15 mouse cellular contexts compared by ENCODE assay signal in the genomic region with DNA sequence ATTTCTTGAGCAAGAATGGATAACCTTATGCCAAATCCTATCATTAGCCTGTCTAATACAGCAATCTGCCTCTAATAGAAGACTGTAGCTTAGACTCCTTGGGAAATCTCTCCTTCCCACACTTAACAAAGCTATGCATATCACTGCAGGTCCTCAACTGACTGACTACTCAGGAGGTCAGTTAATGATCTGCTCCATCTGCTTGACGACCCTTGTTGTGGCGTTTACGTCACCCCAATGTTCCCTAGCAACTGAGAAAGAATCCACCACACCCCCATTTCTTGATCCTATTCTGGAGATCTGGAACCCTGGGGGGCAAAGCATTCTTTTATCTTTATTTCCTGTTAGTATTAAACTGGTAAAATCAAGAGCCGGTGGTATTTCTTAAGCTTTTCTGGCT.
A peak's percentile ranks its signal among the peaks of the same experiment; 100 is the strongest.
DNase-seq lines count a peak whose midpoint lies in the region; ATAC-seq lines count a peak whose summit lies in the region.
"Had no signal": no experiment of that assay in that cellular context is flagged by ENCODE, and none has a peak within 500 bp of the region (broad histone marks: within the 10 kb centered on the region; RNA-seq: fewer than 3 reads in every experiment).

No protein-coding gene starts in this region.

- no peak for ATAC-seq in CD4-positive, CD25-positive, alpha-beta regulatory T cell, adult 4 months

- intact Hi-C loops in heart, postnatal 10 days (cut with DNase I) = no loop called here

- WGBS in embryonic facial prominence, embryonic 10.5 days = 68% methylated on average over 4 of the region's 4 CpGs

- H3K36me3 ChIP-seq in embryonic facial prominence, embryonic 10.5 days (replicated peaks) = no peaks in the 10 kb centered on the region

- no peak overlapping the region for H3K4me3 ChIP-seq in embryonic facial prominence, embryonic 10.5 days
- H3K4me3 ChIP-seq: heart, adult 2 months; layer of hippocampus, adult 2 months had no signal

- H3K27me3 ChIP-seq in embryonic facial prominence, embryonic 10.5 days (replicated peaks; ENCODE audit: low read depth, poor library complexity, severe bottlenecking) = no peaks in the 10 kb centered on the region

- H3K27ac ChIP-seq in embryonic facial prominence, embryonic 10.5 days (replicated peaks) = no peak overlapping the region
- H3K27ac ChIP-seq: heart, adult 2 months; layer of hippocampus, adult 2 months had no signal

- peaks cover 11% of the 10 kb centered on the region for H3K4me1 ChIP-seq in embryonic facial prominence, embryonic 10.5 days

- peak; percentile 11 to 20 for DNase-seq in heart, postnatal 10 days
- DNase-seq in heart, postnatal 4 days = no peak
- DNase-seq in lung, postnatal 36 days = peak; percentile 17
- DNase-seq in lung, postnatal 4 days = no peak
- DNase-seq in ZHBTc4 (ENCODE audit: low read depth, low spot score) = peak; percentile 6
- peak; percentile 6 for DNase-seq in embryonic facial prominence, embryonic 10.5 days (ENCODE audit: low spot score)
- DNase-seq: adrenal gland, postnatal 10 days; cerebellum, adult 2 months; heart, adult 2 months; left cerebral cortex, postnatal 4 days; lung, adult 2 months; thymus, postnatal 4 days had no signal

- no peaks in the 10 kb centered on the region for H3K9me3 ChIP-seq in embryonic facial prominence, embryonic 10.5 days
- H3K9me3 ChIP-seq: megakaryocyte, embryonic 14.5 days had no signal

Comparison
In these comparisons a context has a peak if more than half of its experiments do, and no peak if none do; other contexts are left out.
1. DNase-seq: peak in heart, postnatal 10 days (2 of 2), lung, postnatal 36 days (single experiment), ZHBTc4 (single experiment) and embryonic facial prominence, embryonic 10.5 days (single experiment); none in heart, postnatal 4 days (single experiment) and lung, postnatal 4 days (0 of 2).